Mouse (Mus musculus): ENCODE results near the gene Gramd4. TPM values are rescaled to one million over a fixed set of nuclear protein-coding genes. Genes with fewer than 3 reads are reported as not detected.
"Not testable (repeated sequence)": the region's sequence is repeated elsewhere in the genome, so short reads cannot be mapped to it uniquely, and the experiment has no call there.

The Gramd4 gene
- total RNA-seq, 2 experiments from 2014 or later: 26.5 to 28.4 TPM

- DNase-seq (ENCODE audit: low spot score in 2 of 2): no peak
These were observed 7.2 kb upstream of the Gramd4 start for GRCm38 (mm10) chr15:86050170-86050743.

- peak in 1 of 2 experiments; percentile 47 for DNase-seq (ENCODE audit: low spot score in 2 of 2)
These were observed 6.3 kb upstream of the Gramd4 start for GRCm38 (mm10) chr15:86051152-86051551.

- DNase-seq (ENCODE audit: low spot score in 2 of 2): no peak
These were observed 5.5 kb upstream of the Gramd4 start for GRCm38 (mm10) chr15:86051878-86052478.

GRCm38 (mm10) chr15:86053890-86054536 lies 3.5 kb upstream of the Gramd4 start:
- DNase-seq (ENCODE audit: low spot score in 2 of 2): peak; percentile 84 to 88

- DNase-seq (ENCODE audit: low spot score in 2 of 2): not testable (repeated sequence)
These were observed 2.6 kb upstream of the Gramd4 start for GRCm38 (mm10) chr15:86054861-86055260.

GRCm38 (mm10) chr15:86056221-86056760 lies 1.2 kb upstream of the Gramd4 start:
- DNase-seq (ENCODE audit: low spot score in 2 of 2): no peak

- no peak for DNase-seq (ENCODE audit: low spot score in 2 of 2)
These were observed 413 bp downstream of the Gramd4 start for GRCm38 (mm10) chr15:86057908-86058307.

GRCm38 (mm10) chr15:86058394-86058915 lies 960 bp downstream of the Gramd4 start:
- DNase-seq (ENCODE audit: low spot score in 2 of 2): peak; percentile 85 to 90

- DNase-seq (ENCODE audit: low spot score in 2 of 2): peak in 1 of 2 experiments; percentile 43
These were observed 1.7 kb downstream of the Gramd4 start for GRCm38 (mm10) chr15:86058931-86059834.

- no peak for DNase-seq (ENCODE audit: low spot score in 2 of 2)
These were observed 2.4 kb downstream of the Gramd4 start for GRCm38 (mm10) chr15:86059835-86060380.

- no peak for DNase-seq (ENCODE audit: low spot score in 2 of 2)
These were observed 3.1 kb downstream of the Gramd4 start for GRCm38 (mm10) chr15:86060581-86060980.

- no peak for DNase-seq (ENCODE audit: low spot score in 2 of 2)
These were observed 3.7 kb downstream of the Gramd4 start for GRCm38 (mm10) chr15:86061221-86061620.

GRCm38 (mm10) chr15:86061848-86062481 lies 4.5 kb downstream of the Gramd4 start:
- no peak for DNase-seq (ENCODE audit: low spot score in 2 of 2)

- DNase-seq (ENCODE audit: low spot score in 2 of 2): no peak
These were observed 6.8 kb downstream of the Gramd4 start for GRCm38 (mm10) chr15:86064191-86064849.

GRCm38 (mm10) chr15:86064850-86065229 lies 7.3 kb downstream of the Gramd4 start:
- no peak for DNase-seq (ENCODE audit: low spot score in 2 of 2)

- no peak for DNase-seq (ENCODE audit: low spot score in 2 of 2)
These were observed 7.9 kb downstream of the Gramd4 start for GRCm38 (mm10) chr15:86065367-86065766.

- no peak for DNase-seq (ENCODE audit: low spot score in 2 of 2)
These were observed 9.5 kb downstream of the Gramd4 start for GRCm38 (mm10) chr15:86066836-86067580.

GRCm38 (mm10) chr15:86067581-86067910 lies 10.1 kb downstream of the Gramd4 start:
- DNase-seq (ENCODE audit: low spot score in 2 of 2): no peak

GRCm38 (mm10) chr15:86067941-86068495 lies 10.5 kb downstream of the Gramd4 start:
- DNase-seq (ENCODE audit: low spot score in 2 of 2): no peak

All from layer of hippocampus, postnatal 14 days (tissue).